ENCODE assay signal across 16 mouse cellular contexts in genomic region chr3:84660380-84660779, GRCm38 (mm10). TPM values are rescaled to one million over a fixed set of nuclear protein-coding genes. Genes with fewer than 3 reads are reported as not detected.
"Had no signal": no experiment of that assay in that cellular context is flagged by ENCODE, and none has a peak within 500 bp of the region (broad histone marks: within the 10 kb centered on the region; RNA-seq: fewer than 3 reads in every experiment).

No protein-coding gene starts in this region.

- H3K36me3 ChIP-seq: liver, embryonic 13.5 days had no signal

- H3K4me3 ChIP-seq: layer of hippocampus, adult 2 months; left cerebral cortex, adult 2 months; liver, embryonic 13.5 days had no signal

- H3K27ac ChIP-seq: kidney, postnatal 0 days; layer of hippocampus, adult 2 months; left cerebral cortex, adult 2 months; liver, embryonic 13.5 days; stomach, postnatal 0 days had no signal

- DNase-seq: kidney, postnatal 25 days; layer of hippocampus, adult 9-11 months; liver, embryonic 13.5 days; lung, adult 2 months; lung, postnatal 14 days; lung, postnatal 4 days; midbrain, embryonic 14.5 days; thymus, adult 2 months; thymus, postnatal 14 days; thymus, postnatal 4 days had no signal

- H3K4me2 ChIP-seq: liver, embryonic 13.5 days; midbrain, embryonic 11.5 days had no signal

- H3K9ac ChIP-seq: liver, embryonic 13.5 days had no signal

RNA-seq across cellular contexts. Expression of gene Tmem154, which starts 5.6 kb away (rescaled TPM):
- total RNA-seq: midbrain, postnatal 0 days had no signal
